Mouse (Mus musculus) neural tube, embryonic 15.5 days (tissue): ENCODE measurements around the gene Hoxc12. TPM values are rescaled to one million over a fixed set of nuclear protein-coding genes. Genes with fewer than 3 reads are reported as not detected.

Experiments used
- ATAC-seq: fragments of 200-750 bp; cut with Nextera tagmentation; 2 replicates; pipeline ENCODE4 v1.8.0; 2017; ENCODE audit warnings: mild to moderate bottlenecking, moderate TSS enrichment, moderate library complexity; ENCODE audit not compliant: low FRiP score
- H3K27ac ChIP-seq: fragments of 300-500 bp; sonication (generic); replicated peaks from 2 replicates; pipeline ENCODE4 v1.5.1; 2015; ENCODE audit warnings: mild to moderate bottlenecking, inconsistent platforms
- H3K27me3 ChIP-seq: fragments of 300-500 bp; sonication (generic); replicated peaks from 2 replicates; pipeline ENCODE4 v1.6.1; 2015; ENCODE audit warnings: inconsistent platforms
- H3K36me3 ChIP-seq: fragments of 300-500 bp; sonication (generic); 2 replicates; pipeline ENCODE4 v1.6.1; 2015; ENCODE audit warnings: inconsistent platforms
- H3K4me1 ChIP-seq: fragments of 300-500 bp; sonication (generic); 2 replicates; pipeline ENCODE4 v1.6.1; 2015; ENCODE audit warnings: inconsistent platforms
- H3K4me2 ChIP-seq: fragments of 300-500 bp; sonication (generic); 2 replicates; pipeline ENCODE4 v1.6.1; 2015; ENCODE audit warnings: inconsistent platforms, mild to moderate bottlenecking, moderate library complexity
- H3K4me3 ChIP-seq: fragments of 300-500 bp; sonication (generic); replicated peaks from 2 replicates; pipeline ENCODE4 v1.5.1; 2015; ENCODE audit warnings: mild to moderate bottlenecking, inconsistent platforms
- H3K9ac ChIP-seq: fragments of 300-500 bp; sonication (generic); replicated peaks from 2 replicates; pipeline ENCODE4 v1.6.1; 2015; ENCODE audit warnings: mild to moderate bottlenecking, inconsistent platforms
- H3K9me3 ChIP-seq: fragments of 300-500 bp; sonication (generic); replicated peaks from 2 replicates; pipeline ENCODE4 v1.6.1; 2016; ENCODE audit warnings: inconsistent platforms
- WGBS: fragments of 180-500 bp; shearing (Covaris S2); methylation state at CpG from one replicate; pipeline ENCODE4 v1.1.7; 2015; ENCODE audit warnings: mixed read lengths; 5-methylcytosine and 5-hydroxymethylcytosine counted together
- polyA plus RNA-seq: library from polyadenylated mRNA; unstranded; fragments of >200 nt; fragmentation: Nextera tagmentation; extraction: Ambion mirVana; gene quantifications from 2 replicates; pipeline ENCODE4 v1.2.1, GENCODE M21; 2015

Gene Hoxc12
- polyA plus RNA-seq, 1 experiment from 2014 or later = 12.7 TPM

GRCm38 (mm10) chr15:102977423-102977974 lies 40.9 kb downstream of the Hoxc12 start:
- Histone ChIP-seq H3K4me2 (peak overlapping the region; percentile 70), H3K4me3 (peak overlapping the region; percentile 64), H3K27ac (peak overlapping the region; percentile 95), H3K4me1 (peaks cover 27% of the 10 kb centered on the region), H3K9ac (peak overlapping the region; percentile 93), H3K9me3 (no peaks in the 10 kb centered on the region), H3K27me3 (peaks cover 18% of the 10 kb centered on the region; the same call in 1 of the 2 replicates), H3K36me3 (no peaks in the 10 kb centered on the region)
- 2% methylated on average over 16 of the region's 16 CpGs for WGBS
- peak; percentile 5; the same call in 1 of the 2 replicates for ATAC-seq

- WGBS = 4% methylated on average over 13 of the region's 13 CpGs
- H3K9me3 ChIP-seq = no peaks in the 10 kb centered on the region
- H3K4me2 ChIP-seq = peak overlapping the region; percentile 70
- H3K36me3 ChIP-seq = no peaks in the 10 kb centered on the region
- peak overlapping the region; percentile 93 for H3K9ac ChIP-seq
- H3K27ac ChIP-seq = peak overlapping the region; percentile 95
- ATAC-seq = no peak
- peaks cover 14% of the 10 kb centered on the region; the same call in 1 of the 2 replicates for H3K27me3 ChIP-seq
- H3K4me1 ChIP-seq = peaks cover 37% of the 10 kb centered on the region
- H3K4me3 ChIP-seq = peak overlapping the region; percentile 64
Measured at GRCm38 (mm10) chr15:102978615-102979515, 42.3 kb downstream of the Hoxc12 start.

GRCm38 (mm10) chr15:102979936-102980335 lies 43.4 kb downstream of the Hoxc12 start:
- H3K4me2 ChIP-seq = peak overlapping the region; percentile 70
- ATAC-seq = no peak
- H3K27ac ChIP-seq = peak overlapping the region; percentile 95
- 12% methylated on average over 1 of the region's 1 CpGs for WGBS
- H3K36me3 ChIP-seq = no peaks in the 10 kb centered on the region
- peaks cover 14% of the 10 kb centered on the region; the same call in 1 of the 2 replicates for H3K27me3 ChIP-seq
- peak overlapping the region; percentile 93 for H3K9ac ChIP-seq
- H3K4me3 ChIP-seq = peak overlapping the region; percentile 64
- no peaks in the 10 kb centered on the region for H3K9me3 ChIP-seq
- peaks cover 44% of the 10 kb centered on the region for H3K4me1 ChIP-seq

DNA sequence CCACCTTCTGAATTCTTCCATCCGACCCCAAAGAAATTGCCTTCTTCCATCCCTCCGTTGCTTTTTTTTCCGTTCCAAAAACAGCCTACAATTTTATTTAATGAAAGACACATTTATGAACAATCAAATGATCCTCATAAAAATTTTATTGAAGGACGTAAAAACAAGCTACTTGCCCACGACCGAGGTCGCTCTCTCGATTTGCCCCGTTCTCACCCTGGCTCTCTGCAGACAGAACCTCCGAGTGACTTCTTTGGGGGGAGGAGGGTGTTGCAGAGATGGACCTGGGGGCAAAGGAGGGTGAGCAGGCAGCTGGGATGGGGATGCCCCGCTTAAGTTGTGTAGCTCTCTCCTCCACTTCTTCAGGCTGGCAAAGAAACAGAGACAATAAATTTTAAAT lies 43.8 kb downstream of the Hoxc12 start:
- 3% methylated on average over 11 of the region's 11 CpGs for WGBS
- Histone ChIP-seq H3K27ac (peak overlapping the region; percentile 95), H3K9me3 (no peaks in the 10 kb centered on the region), H3K4me2 (peak overlapping the region; percentile 70), H3K4me1 (peaks cover 46% of the 10 kb centered on the region), H3K9ac (peak overlapping the region; percentile 93), H3K27me3 (peaks cover 14% of the 10 kb centered on the region; the same call in 1 of the 2 replicates), H3K4me3 (peak overlapping the region; percentile 64), H3K36me3 (no peaks in the 10 kb centered on the region)
- no peak for ATAC-seq

GRCm38 (mm10) chr15:102980912-102981311 lies 44.4 kb downstream of the Hoxc12 start:
- no peaks in the 10 kb centered on the region for H3K36me3 ChIP-seq
- H3K9me3 ChIP-seq = no peaks in the 10 kb centered on the region
- peaks cover 52% of the 10 kb centered on the region for H3K4me1 ChIP-seq
- H3K27me3 ChIP-seq = peaks cover 16% of the 10 kb centered on the region; the same call in 1 of the 2 replicates
- peak overlapping the region; percentile 64 for H3K4me3 ChIP-seq
- peak overlapping the region; percentile 70 for H3K4me2 ChIP-seq
- H3K9ac ChIP-seq = peak overlapping the region; percentile 93
- peak overlapping the region; percentile 95 for H3K27ac ChIP-seq
- under 1% methylated on average over 14 of the region's 14 CpGs for WGBS
- no peak for ATAC-seq

DNA sequence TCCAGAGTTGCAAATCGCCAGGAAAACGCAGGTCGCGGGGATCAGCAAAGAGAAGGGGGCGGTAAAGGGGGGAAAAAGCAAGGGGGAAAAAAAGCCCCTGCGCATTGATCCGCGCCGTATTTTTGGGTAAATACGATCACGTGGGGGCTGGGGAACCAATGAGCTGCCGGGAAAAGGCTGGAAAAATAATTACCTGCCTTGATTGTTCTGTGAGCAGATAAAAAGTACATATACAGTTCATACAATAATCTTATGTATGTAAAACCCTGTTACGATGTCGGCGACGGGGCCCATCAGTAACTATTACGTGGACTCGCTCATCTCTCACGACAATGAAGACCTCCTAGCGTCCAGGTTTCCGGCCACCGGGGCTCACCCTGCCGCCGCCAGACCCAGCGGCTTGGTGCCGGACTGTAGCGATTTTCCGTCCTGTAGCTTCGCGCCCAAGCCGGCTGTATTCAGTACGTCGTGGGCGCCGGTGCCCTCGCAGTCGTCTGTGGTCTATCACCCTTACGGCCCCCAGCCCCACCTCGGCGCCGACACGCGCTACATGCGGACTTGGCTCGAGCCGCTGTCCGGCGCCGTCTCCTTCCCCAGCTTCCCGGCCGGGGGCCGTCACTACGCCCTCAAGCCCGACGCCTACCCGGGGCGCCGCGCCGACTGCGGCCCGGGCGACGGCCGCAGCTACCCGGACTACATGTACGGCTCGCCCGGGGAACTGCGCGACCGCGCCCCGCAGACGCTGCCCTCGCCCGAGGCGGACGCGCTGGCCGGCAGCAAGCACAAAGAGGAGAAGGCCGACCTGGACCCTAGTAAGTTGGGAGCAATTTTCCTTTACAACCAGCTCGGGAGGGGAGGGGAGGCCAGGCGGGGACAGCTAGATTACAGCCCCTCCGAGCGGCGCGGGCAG lies 45.1 kb downstream of the Hoxc12 start:
- ATAC-seq = 0 out of 2 replicates have a peak, but pooled peaks have one; percentile 10
- peak overlapping the region; percentile 93 for H3K9ac ChIP-seq
- H3K9me3 ChIP-seq = no peaks in the 10 kb centered on the region
- peak overlapping the region; percentile 95 for H3K27ac ChIP-seq
- no peaks in the 10 kb centered on the region for H3K36me3 ChIP-seq
- H3K4me3 ChIP-seq = peak overlapping the region; percentile 64
- H3K27me3 ChIP-seq = peaks cover 16% of the 10 kb centered on the region; the same call in 1 of the 2 replicates
- H3K4me1 ChIP-seq = peaks cover 59% of the 10 kb centered on the region
- H3K4me2 ChIP-seq = peak overlapping the region; percentile 70
- WGBS = under 1% methylated on average over 88 of the region's 88 CpGs

DNA sequence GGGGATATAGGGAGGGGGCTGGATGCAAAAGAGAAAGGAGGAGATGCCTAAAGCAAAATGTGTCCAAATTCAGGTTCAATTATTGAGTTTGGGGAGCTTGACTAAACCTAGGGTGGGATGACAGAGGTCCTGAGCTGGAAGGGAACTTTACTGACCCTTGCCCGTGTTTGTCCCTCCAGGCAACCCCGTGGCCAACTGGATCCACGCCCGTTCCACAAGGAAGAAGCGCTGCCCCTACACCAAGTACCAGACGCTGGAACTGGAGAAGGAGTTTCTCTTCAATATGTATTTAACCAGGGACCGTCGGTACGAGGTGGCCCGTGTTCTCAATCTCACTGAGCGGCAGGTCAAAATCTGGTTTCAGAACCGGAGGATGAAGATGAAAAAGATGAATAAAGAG lies 47.2 kb downstream of the Hoxc12 start:
- Histone ChIP-seq H3K36me3 (no peaks in the 10 kb centered on the region), H3K9ac (peak overlapping the region; percentile 58), H3K9me3 (no peaks in the 10 kb centered on the region), H3K4me2 (peak overlapping the region; percentile 70), H3K27me3 (peaks cover 8% of the 10 kb centered on the region; the same call in 1 of the 2 replicates), H3K27ac (peak overlapping the region; percentile 76), H3K4me3 (peak overlapping the region; percentile 64), H3K4me1 (peaks cover 72% of the 10 kb centered on the region)
- 3% methylated on average over 12 of the region's 12 CpGs for WGBS
- no peak for ATAC-seq

GRCm38 (mm10) chr15:102984521-102984920 lies 48.0 kb downstream of the Hoxc12 start:
- H3K4me3 ChIP-seq = peak overlapping the region; percentile 64
- H3K27me3 ChIP-seq = peaks cover 2% of the 10 kb centered on the region; the same call in 1 of the 2 replicates
- 3% methylated on average over 10 of the region's 10 CpGs for WGBS
- peak overlapping the region; percentile 75 for H3K27ac ChIP-seq
- ATAC-seq = no peak
- H3K9me3 ChIP-seq = no peaks in the 10 kb centered on the region
- H3K4me2 ChIP-seq = peak overlapping the region; percentile 70
- H3K36me3 ChIP-seq = no peaks in the 10 kb centered on the region
- peaks cover 76% of the 10 kb centered on the region for H3K4me1 ChIP-seq
- H3K9ac ChIP-seq = peak overlapping the region; percentile 58

DNA sequence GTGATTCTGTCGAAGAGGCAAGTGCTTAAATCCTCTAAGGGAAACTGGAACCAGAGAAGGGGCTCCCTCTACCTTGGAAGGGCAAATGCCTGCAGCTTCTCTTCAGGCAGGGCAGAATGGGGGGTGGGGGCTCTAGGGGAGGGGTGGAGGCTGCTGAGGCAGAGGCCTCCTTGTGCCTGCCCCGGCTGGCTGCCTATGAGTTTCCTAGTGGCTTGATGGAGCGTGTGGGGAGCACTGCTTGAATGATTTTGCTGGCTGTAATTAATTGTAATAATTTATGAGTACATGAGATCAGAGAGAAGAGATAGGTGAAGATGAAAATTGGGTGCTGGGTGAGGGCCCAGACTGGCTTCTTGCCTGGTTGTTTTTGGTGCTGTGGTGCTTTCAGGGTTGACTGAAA lies 48.4 kb downstream of the Hoxc12 start:
- peak overlapping the region; percentile 64 for H3K4me3 ChIP-seq
- peak overlapping the region; percentile 58 for H3K9ac ChIP-seq
- no peak for ATAC-seq
- no peaks in the 10 kb centered on the region for H3K36me3 ChIP-seq
- 10% methylated on average over 3 of the region's 3 CpGs for WGBS
- H3K4me2 ChIP-seq = peak overlapping the region; percentile 70
- peaks cover 76% of the 10 kb centered on the region for H3K4me1 ChIP-seq
- H3K27ac ChIP-seq = peak overlapping the region; percentile 75
- no peaks in the 10 kb centered on the region for H3K9me3 ChIP-seq
- peaks cover 2% of the 10 kb centered on the region; the same call in 1 of the 2 replicates for H3K27me3 ChIP-seq

- Histone ChIP-seq H3K4me2 (peak overlapping the region; percentile 70), H3K9ac (peak overlapping the region; percentile 30; the same call in 1 of the 2 replicates), H3K36me3 (no peaks in the 10 kb centered on the region), H3K4me3 (peak overlapping the region; percentile 19), H3K27ac (peak overlapping the region; percentile 75), H3K27me3 (peaks cover 2% of the 10 kb centered on the region; the same call in 1 of the 2 replicates), H3K4me1 (peaks cover 91% of the 10 kb centered on the region), H3K9me3 (no peaks in the 10 kb centered on the region)
- WGBS = 3% methylated on average over 21 of the region's 21 CpGs
- peak; percentile 32; the same call in 1 of the 2 replicates for ATAC-seq
Measured at GRCm38 (mm10) chr15:102987124-102987833, 50.7 kb downstream of the Hoxc12 start.
